8 mouse cellular contexts compared by ENCODE assay signal in genomic region chr7:30492765-30493164, GRCm38 (mm10). TPM values are rescaled to one million over a fixed set of nuclear protein-coding genes. Genes with fewer than 3 reads are reported as not detected.
DNase-seq lines count a peak whose midpoint lies in the region; ATAC-seq and TF ChIP-seq lines count a peak whose summit lies in the region.
"Had no signal": no experiment of that assay in that cellular context is flagged by ENCODE, and none has a peak within 500 bp of the region (broad histone marks: within the 10 kb centered on the region; RNA-seq: fewer than 3 reads in every experiment).

No protein-coding gene starts in this region.

- 0 out of 2 replicates have a peak, but pooled peaks have one; percentile 15 for ATAC-seq in lung, embryonic 16.5 days (ENCODE audit: low read depth)

- H3K9ac ChIP-seq in lung, embryonic 16.5 days (ENCODE audit: low read length): no peak overlapping the region
- H3K9ac ChIP-seq: limb, embryonic 15.5 days had no signal

- no peak overlapping the region for H3K27ac ChIP-seq in layer of hippocampus, adult 2 months
- no peak overlapping the region for H3K27ac ChIP-seq in lung, embryonic 16.5 days (ENCODE audit: low read length)
- H3K27ac ChIP-seq: limb, embryonic 15.5 days had no signal

- WGBS in lung, embryonic 16.5 days: 15% methylated on average over 4 of the region's 4 CpGs

- H3K27me3 ChIP-seq in lung, embryonic 16.5 days (ENCODE audit: control insufficient read depth, insufficient read depth, low read depth, low read length): no peaks in the 10 kb centered on the region

- H3K4me3 ChIP-seq in layer of hippocampus, adult 2 months: no peak overlapping the region
- no peak overlapping the region for H3K4me3 ChIP-seq in lung, embryonic 16.5 days (ENCODE audit: low read length)
- H3K4me3 ChIP-seq: limb, embryonic 15.5 days had no signal

- H3K4me2 ChIP-seq in lung, embryonic 16.5 days (ENCODE audit: low read depth, low read length): no peak overlapping the region
- H3K4me2 ChIP-seq: limb, embryonic 15.5 days had no signal

- no peaks in the 10 kb centered on the region for H3K4me1 ChIP-seq in lung, embryonic 16.5 days (replicated peaks; ENCODE audit: control insufficient read depth, insufficient read depth, low read length)

- peak; percentile 72 for DNase-seq in CD4-positive helper T cell, adult 2 months (ENCODE audit: low read depth, low spot score)
- peak; percentile 50 for DNase-seq in MEL-GATA-1-ER (ENCODE audit: extremely low read depth, low read depth)
- DNase-seq in cerebellum, adult 8-10 months: peak; percentile 86
- DNase-seq in gastrocnemius, postnatal 25 days: peak; percentile 50
- DNase-seq in layer of hippocampus, adult 2 months (ENCODE audit: low spot score in 2 of 2): peak; percentile 56 to 83
- DNase-seq in skeletal muscle tissue, adult 2 months (ENCODE audit: low read depth, low spot score): peak; percentile 32

- no peaks in the 10 kb centered on the region for H3K36me3 ChIP-seq in lung, embryonic 16.5 days (ENCODE audit: control insufficient read depth, insufficient read depth, low read length)
- H3K36me3 ChIP-seq: limb, embryonic 15.5 days had no signal

- TF ChIP-seq CTCF in layer of hippocampus, adult 2 months (conservative IDR thresholded peaks at IDR 0.05): peak; percentile 92

- H3K9me3 ChIP-seq in lung, embryonic 16.5 days (ENCODE audit: control insufficient read depth, low read length): no peaks in the 10 kb centered on the region
- H3K9me3 ChIP-seq: limb, embryonic 15.5 days had no signal

RNA-seq across cellular contexts. Expression of gene Prodh2, which starts 0.7 kb away (rescaled TPM):
- not detected for total RNA-seq in gastrocnemius, postnatal 25 days (2021)
- not detected for total RNA-seq in layer of hippocampus, adult 2 months (2021)
- 0.41 and 2.4 TPM in 2 replicates for polyA plus RNA-seq in lung, embryonic 16.5 days (2015; fragmentation: Nextera tagmentation; extraction: Ambion mirVana)

RNA-seq across cellular contexts. Expression of gene Nphs1, which starts 34.6 kb away (rescaled TPM):
- total RNA-seq in gastrocnemius, postnatal 25 days (2021): not detected
- total RNA-seq in layer of hippocampus, adult 2 months (2021): 1 to 10 TPM; 1.2 to 1.3 TPM
- polyA plus RNA-seq in lung, embryonic 16.5 days (2015; fragmentation: Nextera tagmentation; extraction: Ambion mirVana): not detected in 2 replicates
- polyA plus RNA-seq: limb, embryonic 15.5 days had no signal

RNA-seq across cellular contexts. Expression of gene Kirrel2, which starts 35.3 kb away (rescaled TPM):
- not detected for total RNA-seq in gastrocnemius, postnatal 25 days (2021)
- 10 to 100 TPM; 15.0 to 20.4 TPM for total RNA-seq in layer of hippocampus, adult 2 months (2021)
- polyA plus RNA-seq in lung, embryonic 16.5 days (2015; fragmentation: Nextera tagmentation; extraction: Ambion mirVana): not detected in 2 replicates

RNA-seq across cellular contexts. Expression of gene Arhgap33, which starts 42.1 kb away (rescaled TPM):
- 1 to 10 TPM in 1 of 2 experiments, under 1 TPM in 1; 0.74 to 1.1 TPM for total RNA-seq in gastrocnemius, postnatal 25 days (2021)
- total RNA-seq in layer of hippocampus, adult 2 months (2021): 100 to 1,000 TPM; 101 to 119 TPM
- polyA plus RNA-seq in lung, embryonic 16.5 days (2015; fragmentation: Nextera tagmentation; extraction: Ambion mirVana): 7.6 and 7.8 TPM in 2 replicates

RNA-seq across cellular contexts. Expression of gene Aplp1, which starts 47.4 kb away (rescaled TPM):
- under 1 TPM; 0.72 to 0.95 TPM for total RNA-seq in gastrocnemius, postnatal 25 days (2021)
- 1,000 to 10,000 TPM; 1,283 to 1,305 TPM for total RNA-seq in layer of hippocampus, adult 2 months (2021)
- polyA plus RNA-seq in lung, embryonic 16.5 days (2015; fragmentation: Nextera tagmentation; extraction: Ambion mirVana): 20.4 and 22.3 TPM in 2 replicates

Comparison
In these comparisons a context has a peak if more than half of its experiments do, and no peak if none do; other contexts are left out.
1. DNase-seq: peak in every context shown above with its lines; median percentile 86 in cerebellum, adult 8-10 months; 72 in CD4-positive helper T cell, adult 2 months; 70 in layer of hippocampus, adult 2 months; 50 in MEL-GATA-1-ER; 50 in gastrocnemius, postnatal 25 days; 32 in skeletal muscle tissue, adult 2 months.
2. RNA of gene Kirrel2, which starts 35.3 kb away (total RNA-seq): 15.0 to 20.4 TPM in layer of hippocampus, adult 2 months; not detected in gastrocnemius, postnatal 25 days; every median in the first group is over 10 times any median in the second.